Mouse (Mus musculus) B cell, adult 2 months (primary cell): ENCODE measurements around the gene Ltc4s.

Experiments
- DNase-seq, 2 experiments: peaks; one replicate each; pipeline ENCODE4 v3.0.0; 2022

The Ltc4s gene

DNA sequence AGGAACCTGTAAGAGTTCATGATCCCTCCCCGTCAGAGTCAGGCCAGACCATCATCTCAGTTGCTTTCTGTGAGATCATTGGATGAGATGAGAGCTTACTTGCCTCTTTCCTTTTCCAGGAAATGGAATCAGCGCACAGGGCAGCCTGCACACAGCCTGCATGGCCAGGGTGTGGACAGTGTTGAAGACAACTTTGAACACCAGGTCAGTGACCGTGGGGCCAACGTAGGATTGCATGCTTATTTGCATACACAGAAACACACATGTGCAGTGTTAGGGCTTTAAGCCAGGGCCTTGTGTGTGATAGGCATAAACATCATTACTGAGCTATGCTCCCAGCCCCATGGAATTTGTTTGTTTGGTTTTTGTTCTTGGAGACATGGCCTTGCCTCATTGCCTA lies 40.9 kb downstream of the Ltc4s start:
- DNase-seq, result peak in 1 of 2 experiments; percentile 16

DNA sequence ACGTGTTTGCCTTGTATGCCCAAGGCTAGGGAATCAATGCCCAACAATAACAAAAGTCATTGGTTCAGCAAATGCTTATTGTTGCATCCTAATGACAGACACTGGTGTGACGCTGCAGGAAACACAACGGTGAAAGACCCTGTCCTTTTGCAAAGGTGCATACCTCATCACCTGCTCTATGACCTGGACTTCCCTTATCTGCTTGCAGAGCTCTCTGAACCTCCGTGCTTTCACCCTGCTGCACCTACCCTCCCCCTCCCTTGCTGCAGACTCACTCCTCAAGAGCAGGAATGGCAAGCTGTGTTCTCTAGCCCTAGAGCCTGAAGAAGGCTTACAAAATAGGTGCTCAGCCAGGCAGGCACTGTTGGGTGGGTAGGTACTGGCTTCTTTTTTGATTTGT lies 43.6 kb downstream of the Ltc4s start:
- DNase-seq, result no peak

DNA sequence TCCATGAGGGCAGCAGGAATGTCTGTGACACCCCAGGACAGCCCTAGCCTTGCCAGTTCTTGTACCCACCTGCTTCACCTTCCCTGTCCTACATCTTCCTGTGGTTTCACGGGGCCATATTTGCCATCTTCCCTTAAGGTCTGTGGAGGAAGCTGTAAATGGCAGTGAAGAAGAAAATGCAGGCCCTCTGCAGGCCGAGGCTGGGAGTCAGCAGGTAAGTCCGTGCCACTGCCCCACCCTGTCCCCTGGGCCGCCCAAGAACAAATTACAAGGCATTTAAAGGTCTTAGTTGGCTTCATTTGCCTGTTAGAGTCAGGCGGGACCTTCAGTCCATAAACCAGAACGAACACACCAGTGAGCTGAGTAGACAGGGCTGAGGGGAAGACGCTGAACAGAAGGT lies 44.3 kb downstream of the Ltc4s start:
- DNase-seq, result no peak

DNA sequence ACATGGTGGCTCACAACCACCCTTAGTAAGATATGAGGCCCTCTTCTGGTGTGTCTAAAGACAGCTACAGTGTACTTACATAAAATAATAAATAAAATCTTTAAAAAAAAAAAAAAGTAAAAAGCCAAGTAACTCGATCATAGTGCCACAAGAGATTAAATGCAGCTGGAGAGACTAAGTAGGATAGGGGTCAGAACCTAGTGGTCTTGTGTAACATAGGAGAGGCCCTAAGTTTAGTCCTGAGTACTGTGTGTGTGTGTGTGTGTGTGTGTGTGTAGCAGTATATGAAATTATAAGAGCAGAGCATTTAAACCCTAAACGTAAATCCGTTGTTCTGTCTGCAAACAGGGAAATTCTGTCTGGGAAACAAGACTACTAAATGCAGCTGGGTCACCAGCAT lies 46.1 kb downstream of the Ltc4s start:
- no peak for DNase-seq

DNA sequence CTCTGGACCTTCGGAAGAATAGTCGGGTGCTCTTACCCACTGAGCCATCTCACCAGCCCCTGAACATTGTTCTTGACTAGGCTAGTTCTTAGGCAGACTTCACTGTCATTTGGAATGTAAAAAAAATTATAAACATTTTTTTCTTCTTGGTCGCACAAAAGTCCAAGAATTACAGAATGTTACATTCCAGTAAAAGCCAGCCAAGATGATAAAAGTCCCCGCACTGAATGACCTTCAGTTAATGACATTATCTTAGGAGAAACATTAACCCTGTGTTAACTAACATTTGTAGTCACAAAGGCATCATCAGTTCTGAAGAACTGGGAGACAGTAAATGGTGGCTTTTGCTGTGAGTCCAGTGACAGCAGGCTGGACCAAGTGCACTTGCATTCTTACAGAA lies 48.1 kb downstream of the Ltc4s start:
- DNase-seq, result no peak

DNA sequence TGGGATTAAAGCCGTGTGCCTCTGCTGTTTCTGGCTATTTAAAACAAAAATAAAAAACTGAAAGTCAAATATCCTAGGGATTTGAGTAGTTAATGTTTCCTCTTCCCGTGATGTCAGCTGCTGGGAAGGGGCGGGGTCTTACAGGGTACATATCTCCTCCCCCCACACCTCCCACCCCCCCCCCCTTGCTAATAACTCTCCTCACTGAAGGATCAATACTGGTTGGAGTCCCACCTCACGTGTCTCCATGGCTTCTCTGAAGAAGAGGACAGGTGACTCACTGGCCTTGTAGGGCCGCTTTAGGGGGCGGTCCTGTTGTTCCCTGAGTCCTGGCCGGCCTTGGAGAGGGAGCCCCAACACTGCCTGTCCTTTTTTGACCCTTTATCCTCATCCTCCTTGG lies 49.7 kb downstream of the Ltc4s start:
- DNase-seq, result no peak
